Mouse (Mus musculus): ENCODE measurements around the gene Tiam2. TPM values are rescaled to one million over a fixed set of nuclear protein-coding genes. Genes with fewer than 3 reads are reported as not detected.

Gene Tiam2
- polyA plus RNA-seq, 1 experiment from 2014 or later, result 0.06 TPM

GRCm38 (mm10) chr17:3472018-3472417 lies 145.6 kb downstream of the Tiam2 start:
- no peak overlapping the region for H3K27ac ChIP-seq
- no peaks in the 10 kb centered on the region for H3K79me2 ChIP-seq (ENCODE audit: inconsistent target)
- 94% methylated on average over 6 of the region's 6 CpGs for WGBS (ENCODE audit: missing documents)
- no peak overlapping the region for H3K4me3 ChIP-seq (ENCODE audit: inconsistent target)
- H3K36me3 ChIP-seq (ENCODE audit: inconsistent target), result no peaks in the 10 kb centered on the region

GRCm38 (mm10) chr17:3476546-3476945 lies 150.2 kb downstream of the Tiam2 start:
- no peak overlapping the region for H3K27ac ChIP-seq
- 95% methylated on average over 2 of the region's 2 CpGs for whole genome bisulfite sequencing (ENCODE audit: missing documents)
- H3K79me2 ChIP-seq (ENCODE audit: inconsistent target), result no peaks in the 10 kb centered on the region
- no peaks in the 10 kb centered on the region for H3K36me3 ChIP-seq (ENCODE audit: inconsistent target)
- H3K4me3 ChIP-seq (ENCODE audit: inconsistent target), result no peak overlapping the region

GRCm38 (mm10) chr17:3481576-3482575 lies 155.5 kb downstream of the Tiam2 start:
- Histone ChIP-seq H3K79me2 (ENCODE audit: inconsistent target) (no peaks in the 10 kb centered on the region), H3K27ac (no peak overlapping the region), H3K36me3 (ENCODE audit: inconsistent target) (no peaks in the 10 kb centered on the region), H3K4me3 (ENCODE audit: inconsistent target) (no peak overlapping the region)
- WGBS (ENCODE audit: missing documents), result 84% methylated on average over 7 of the region's 7 CpGs

- Histone ChIP-seq H3K36me3 (ENCODE audit: inconsistent target) (no peaks in the 10 kb centered on the region), H3K79me2 (ENCODE audit: inconsistent target) (no peaks in the 10 kb centered on the region), H3K4me3 (ENCODE audit: inconsistent target) (no peak overlapping the region), H3K27ac (no peak overlapping the region)
- 90% methylated on average over 8 of the region's 8 CpGs for WGBS (ENCODE audit: missing documents)
These were observed 156.7 kb downstream of the Tiam2 start for GRCm38 (mm10) chr17:3483091-3483490.

- H3K4me3 ChIP-seq (ENCODE audit: inconsistent target), result no peak overlapping the region
- H3K27ac ChIP-seq, result no peak overlapping the region
- no peaks in the 10 kb centered on the region for H3K36me3 ChIP-seq (ENCODE audit: inconsistent target)
- WGBS (ENCODE audit: missing documents), result 91% methylated on average over 7 of the region's 7 CpGs
- no peaks in the 10 kb centered on the region for H3K79me2 ChIP-seq (ENCODE audit: inconsistent target)
These were observed 159.5 kb downstream of the Tiam2 start for GRCm38 (mm10) chr17:3485851-3486250.

- WGBS (ENCODE audit: missing documents), result 94% methylated on average over 4 of the region's 4 CpGs
- Histone ChIP-seq H3K36me3 (ENCODE audit: inconsistent target) (no peaks in the 10 kb centered on the region), H3K27ac (no peak overlapping the region), H3K79me2 (ENCODE audit: inconsistent target) (no peaks in the 10 kb centered on the region), H3K4me3 (ENCODE audit: inconsistent target) (no peak overlapping the region)
These were observed 160.8 kb downstream of the Tiam2 start for GRCm38 (mm10) chr17:3487211-3487610.

- Histone ChIP-seq H3K36me3 (ENCODE audit: inconsistent target) (no peaks in the 10 kb centered on the region), H3K79me2 (ENCODE audit: inconsistent target) (no peaks in the 10 kb centered on the region), H3K27ac (no peak overlapping the region), H3K4me3 (ENCODE audit: inconsistent target) (no peak overlapping the region)
- WGBS (ENCODE audit: missing documents), result 84% methylated on average over 12 of the region's 12 CpGs
These were observed 161.6 kb downstream of the Tiam2 start for GRCm38 (mm10) chr17:3487721-3488601.

GRCm38 (mm10) chr17:3490216-3490895 lies 164.0 kb downstream of the Tiam2 start:
- Histone ChIP-seq H3K27ac (no peak overlapping the region), H3K4me3 (ENCODE audit: inconsistent target) (no peak overlapping the region), H3K79me2 (ENCODE audit: inconsistent target) (no peaks in the 10 kb centered on the region), H3K36me3 (ENCODE audit: inconsistent target) (no peaks in the 10 kb centered on the region)
- WGBS (ENCODE audit: missing documents), result 65% methylated on average over 11 of the region's 11 CpGs

GRCm38 (mm10) chr17:3491065-3491464 lies 164.7 kb downstream of the Tiam2 start:
- Histone ChIP-seq H3K79me2 (ENCODE audit: inconsistent target) (no peaks in the 10 kb centered on the region), H3K4me3 (ENCODE audit: inconsistent target) (no peak overlapping the region), H3K27ac (no peak overlapping the region), H3K36me3 (ENCODE audit: inconsistent target) (no peaks in the 10 kb centered on the region)
- WGBS (ENCODE audit: missing documents), result 23% methylated on average over 5 of the region's 5 CpGs

- Histone ChIP-seq H3K36me3 (ENCODE audit: inconsistent target) (no peaks in the 10 kb centered on the region), H3K4me3 (ENCODE audit: inconsistent target) (no peak overlapping the region), H3K27ac (no peak overlapping the region), H3K79me2 (ENCODE audit: inconsistent target) (no peaks in the 10 kb centered on the region)
- WGBS (ENCODE audit: missing documents), result 93% methylated on average over 6 of the region's 6 CpGs
These were observed 165.3 kb downstream of the Tiam2 start for GRCm38 (mm10) chr17:3491667-3492066.

GRCm38 (mm10) chr17:3495576-3495975 lies 169.2 kb downstream of the Tiam2 start:
- H3K36me3 ChIP-seq (ENCODE audit: inconsistent target), result no peaks in the 10 kb centered on the region
- whole genome bisulfite sequencing (ENCODE audit: missing documents), result 78% methylated on average over 2 of the region's 2 CpGs

GRCm38 (mm10) chr17:3496080-3496479 lies 169.7 kb downstream of the Tiam2 start:
- H3K4me3 ChIP-seq (ENCODE audit: inconsistent target), result no peak overlapping the region
- H3K36me3 ChIP-seq (ENCODE audit: inconsistent target), result no peaks in the 10 kb centered on the region
- no peak overlapping the region for H3K27ac ChIP-seq
- whole genome bisulfite sequencing (ENCODE audit: missing documents), result 96% methylated on average over 3 of the region's 3 CpGs
- H3K79me2 ChIP-seq (ENCODE audit: inconsistent target), result no peaks in the 10 kb centered on the region

More at GRCm38 (mm10) chr17:3495576-3495975, 169.2 kb downstream of the Tiam2 start:
- Histone ChIP-seq H3K79me2 (ENCODE audit: inconsistent target) (no peaks in the 10 kb centered on the region), H3K27ac (no peak overlapping the region), H3K4me3 (ENCODE audit: inconsistent target) (no peak overlapping the region)

- Histone ChIP-seq H3K79me2 (ENCODE audit: inconsistent target) (no peaks in the 10 kb centered on the region), H3K4me3 (ENCODE audit: inconsistent target) (no peak overlapping the region), H3K36me3 (ENCODE audit: inconsistent target) (no peaks in the 10 kb centered on the region), H3K27ac (no peak overlapping the region)
- WGBS (ENCODE audit: missing documents), result 36% methylated on average over 3 of the region's 3 CpGs
These were observed 171.7 kb downstream of the Tiam2 start for GRCm38 (mm10) chr17:3498086-3498485.

- no peak overlapping the region for H3K27ac ChIP-seq
- 93% methylated on average over 3 of the region's 3 CpGs for WGBS (ENCODE audit: missing documents)
- H3K79me2 ChIP-seq (ENCODE audit: inconsistent target), result no peaks in the 10 kb centered on the region
- no peaks in the 10 kb centered on the region for H3K36me3 ChIP-seq (ENCODE audit: inconsistent target)
- H3K4me3 ChIP-seq (ENCODE audit: inconsistent target), result no peak overlapping the region
These were observed 172.2 kb downstream of the Tiam2 start for GRCm38 (mm10) chr17:3498580-3498979.

All from macrophage (primary cell).